Mouse (Mus musculus): ENCODE results near the gene Spc24.
"Not testable (repeated sequence)": the region's sequence is repeated elsewhere in the genome, so short reads cannot be mapped to it uniquely, and the experiment has no call there.

Gene Spc24

DNA sequence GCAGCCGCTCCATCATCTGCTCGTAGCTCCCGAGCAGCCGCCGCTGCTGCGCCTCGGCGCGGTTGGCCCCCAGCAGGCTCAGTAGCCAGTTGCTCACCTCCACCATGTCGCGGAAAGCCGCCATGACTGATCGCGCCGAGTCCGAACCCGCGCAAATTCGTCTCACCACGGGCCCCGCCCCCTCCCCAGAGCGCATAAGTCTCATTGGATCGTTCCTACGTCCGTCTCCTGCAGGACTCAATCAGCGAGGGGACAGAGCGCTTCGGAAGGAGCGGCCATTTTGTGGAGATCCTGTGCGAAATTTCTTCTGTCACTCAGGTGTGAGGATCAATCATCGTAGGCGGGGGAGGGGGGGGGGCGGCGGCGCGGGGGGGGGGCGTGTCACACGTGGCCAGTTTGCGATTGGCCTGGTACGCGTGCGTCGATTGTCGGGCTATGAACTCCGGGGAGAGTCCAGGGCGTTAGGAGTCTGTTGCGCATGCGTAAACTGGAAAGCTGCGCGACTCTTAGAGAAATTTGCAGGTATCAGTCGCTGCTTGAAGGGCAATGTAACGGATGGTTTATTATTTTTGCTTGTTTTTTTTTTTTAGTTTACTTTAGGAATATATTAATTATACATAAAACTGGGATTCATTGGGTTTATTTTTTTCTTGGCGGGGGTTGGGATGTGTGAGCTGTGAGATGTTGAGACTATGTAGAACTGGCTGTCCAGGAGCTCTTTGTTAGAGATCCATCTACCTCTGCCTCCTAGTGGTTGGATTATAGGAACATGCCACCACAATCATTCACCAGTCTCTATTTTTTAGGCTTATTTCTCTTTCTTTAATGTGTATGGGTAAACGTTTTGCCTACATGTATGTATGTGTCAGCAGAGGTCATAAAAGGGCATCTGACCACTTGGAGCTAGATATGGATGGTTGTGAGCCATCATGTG lies at the start of gene Spc24:
Gene Spc24, minus strand, starts transcription at position 149 of the 934 bp plus-strand sequence.
- peak; percentile 91 to 92 for DNase-seq (ENCODE audit: low spot score in 2 of 2)

- no peak for DNase-seq (ENCODE audit: low spot score in 2 of 2)
These were observed 48.5 kb upstream of the Spc24 start for GRCm38 (mm10) chr9:21808561-21808960.

GRCm38 (mm10) chr9:21806976-21807375 lies 46.9 kb upstream of the Spc24 start:
- DNase-seq (ENCODE audit: low spot score in 2 of 2), result no peak

- DNase-seq (ENCODE audit: low spot score in 2 of 2), result no peak
These were observed 46.3 kb upstream of the Spc24 start for GRCm38 (mm10) chr9:21806363-21806762.

GRCm38 (mm10) chr9:21803986-21804644 lies 44.0 kb upstream of the Spc24 start:
- DNase-seq (ENCODE audit: low spot score in 2 of 2), result peak; percentile 61 to 82

DNA sequence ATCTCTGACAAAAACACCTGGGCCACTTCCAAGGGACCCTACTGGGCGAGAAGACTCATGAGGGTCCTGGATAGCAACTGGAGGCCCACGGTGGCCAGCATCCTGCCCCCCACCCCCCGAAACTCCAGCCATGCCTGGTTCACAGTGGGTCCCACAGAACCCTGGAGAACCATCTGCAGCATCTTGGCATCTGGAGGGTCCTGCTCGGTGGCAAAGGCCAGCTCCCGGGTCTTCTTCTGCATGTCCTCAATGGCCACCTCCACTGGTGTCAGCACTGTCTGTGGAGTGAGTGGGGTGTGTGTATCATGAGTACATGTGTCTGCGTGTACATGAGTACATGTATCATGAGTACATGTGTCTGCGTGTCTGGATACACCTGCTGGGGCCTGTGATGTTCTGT lies 41.5 kb upstream of the Spc24 start:
- DNase-seq (ENCODE audit: low spot score in 2 of 2), result no peak

- DNase-seq (ENCODE audit: low spot score in 2 of 2), result no peak
These were observed 41.0 kb upstream of the Spc24 start for GRCm38 (mm10) chr9:21801121-21801520.

- no peak for DNase-seq (ENCODE audit: low spot score in 2 of 2)
These were observed 38.9 kb upstream of the Spc24 start for GRCm38 (mm10) chr9:21799010-21799350.

DNA sequence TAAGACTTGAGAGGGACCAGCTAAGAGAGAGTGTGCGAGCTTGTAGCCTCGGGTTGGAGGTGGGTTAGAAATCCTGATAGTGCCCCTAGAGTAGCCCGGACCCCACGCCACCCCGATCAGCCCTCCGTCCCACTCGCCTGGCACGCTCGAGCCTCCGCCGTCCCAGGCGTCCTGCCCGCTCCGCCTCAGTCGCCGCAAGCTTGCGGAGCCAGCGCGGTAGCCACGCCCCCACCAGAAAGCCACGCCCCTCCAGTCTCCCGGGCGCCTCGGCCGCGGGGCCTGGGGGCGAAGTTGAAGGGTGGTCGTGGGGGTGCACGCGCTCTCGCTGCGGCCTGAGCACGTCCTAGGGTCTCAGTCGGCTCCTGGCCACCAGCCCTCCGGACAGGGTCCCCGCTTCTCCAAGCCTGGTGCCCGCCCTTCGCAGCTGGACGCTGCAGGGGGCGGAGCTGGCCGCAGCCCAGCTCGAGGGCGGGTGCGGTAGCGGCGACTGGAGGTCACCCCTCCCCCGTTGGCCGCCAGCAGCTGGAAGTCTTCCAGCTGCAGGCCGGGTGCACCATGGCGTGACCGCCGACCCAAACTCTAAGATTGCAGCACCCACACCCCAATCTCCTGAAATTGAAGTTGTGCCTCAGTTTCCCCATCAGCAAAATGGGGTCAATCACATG lies 38.4 kb upstream of the Spc24 start, which contains the start of gene Kank2:
Gene Kank2, minus strand, starts transcription at position 400 of the 665 bp plus-strand sequence.
- peak; percentile 82 to 96 for DNase-seq (ENCODE audit: low spot score in 2 of 2)

GRCm38 (mm10) chr9:21797921-21798344 lies 37.8 kb upstream of the Spc24 start:
- peak; percentile 55 to 57 for DNase-seq (ENCODE audit: low spot score in 2 of 2)

DNA sequence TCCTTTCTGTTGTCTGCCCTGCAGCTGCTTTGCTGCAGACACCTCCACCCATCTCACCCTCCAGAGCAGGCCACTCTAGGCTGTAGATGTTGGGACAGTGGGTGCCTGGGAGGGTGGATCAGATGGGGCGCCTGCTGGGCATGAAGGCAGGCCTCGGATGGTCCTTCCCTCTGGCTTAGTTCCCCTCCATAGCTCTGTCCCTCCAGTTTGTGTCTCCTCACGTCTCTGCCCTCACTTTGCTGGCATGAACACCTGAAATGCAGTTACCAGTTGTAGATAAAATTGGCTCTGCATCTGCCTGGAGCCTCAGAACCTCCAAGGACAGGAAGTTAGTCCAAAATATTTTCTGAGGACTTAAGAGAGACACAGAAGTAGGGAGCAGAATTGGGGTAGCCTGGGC lies 36.8 kb upstream of the Spc24 start:
- no peak for DNase-seq (ENCODE audit: low spot score in 2 of 2)

- no peak for DNase-seq (ENCODE audit: low spot score in 2 of 2)
These were observed 36.2 kb upstream of the Spc24 start for GRCm38 (mm10) chr9:21796259-21796658.

- no peak for DNase-seq (ENCODE audit: low spot score in 2 of 2)
These were observed 35.5 kb upstream of the Spc24 start for GRCm38 (mm10) chr9:21795579-21795978.

DNA sequence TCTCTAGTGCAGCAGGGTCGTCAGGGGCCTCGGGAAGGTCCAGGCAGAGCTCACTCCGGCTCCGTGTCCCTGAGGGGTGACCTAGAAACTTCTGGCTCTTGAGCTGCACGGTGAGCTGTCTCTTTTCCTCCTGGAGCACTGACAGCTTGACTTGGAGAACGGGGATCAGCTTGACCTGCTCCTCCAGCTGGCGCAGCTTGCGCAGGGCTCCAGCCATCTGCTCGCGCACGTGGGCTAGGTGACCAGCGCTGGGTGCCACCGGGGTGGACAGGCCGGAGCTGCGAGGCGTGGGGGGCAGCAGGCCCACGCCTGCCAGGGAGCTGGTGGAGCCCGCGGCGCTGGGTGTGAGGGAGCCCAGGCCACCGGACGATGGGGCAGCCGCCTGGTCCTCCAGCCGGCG lies 34.8 kb upstream of the Spc24 start:
- no peak for DNase-seq (ENCODE audit: low spot score in 2 of 2)

GRCm38 (mm10) chr9:21794344-21794834 lies 34.3 kb upstream of the Spc24 start:
- DNase-seq (ENCODE audit: low spot score in 2 of 2), result no peak

GRCm38 (mm10) chr9:21793507-21793906 lies 33.4 kb upstream of the Spc24 start:
- not testable (repeated sequence) for DNase-seq (ENCODE audit: low spot score in 2 of 2)

- DNase-seq (ENCODE audit: low spot score in 2 of 2), result no peak
These were observed 32.5 kb upstream of the Spc24 start for GRCm38 (mm10) chr9:21792644-21793043.

GRCm38 (mm10) chr9:21791861-21792260 lies 31.8 kb upstream of the Spc24 start:
- peak in 1 of 2 experiments; percentile 57 for DNase-seq (ENCODE audit: low spot score in 2 of 2)

- no peak for DNase-seq (ENCODE audit: low spot score in 2 of 2)
These were observed 28.1 kb upstream of the Spc24 start for GRCm38 (mm10) chr9:21788234-21788633.

- no peak for DNase-seq (ENCODE audit: low spot score in 2 of 2)
These were observed 27.6 kb upstream of the Spc24 start for GRCm38 (mm10) chr9:21787654-21788053.

- peak in 1 of 2 experiments; percentile 66 for DNase-seq (ENCODE audit: low spot score in 2 of 2)
These were observed 26.8 kb upstream of the Spc24 start for GRCm38 (mm10) chr9:21786906-21787305.

DNA sequence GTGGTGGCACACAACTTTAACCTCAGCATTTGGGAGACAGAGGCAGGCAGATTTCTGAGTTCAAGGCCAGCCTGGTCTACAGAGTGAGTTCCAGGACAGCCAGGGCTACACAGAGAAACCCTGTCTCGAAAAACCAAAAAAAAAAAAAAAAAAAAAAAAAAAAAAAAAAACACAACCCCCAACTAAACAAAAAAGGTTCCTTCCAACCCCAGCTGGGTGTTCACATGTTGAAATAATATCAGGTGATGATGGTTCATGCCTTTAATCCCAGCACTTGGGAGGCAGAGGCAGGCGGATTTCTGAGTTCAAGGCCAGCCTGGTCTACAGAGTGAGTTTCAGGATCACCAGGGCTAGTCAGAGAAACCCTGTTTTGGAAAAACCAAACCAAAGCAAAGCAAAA lies 26.2 kb upstream of the Spc24 start:
- DNase-seq (ENCODE audit: low spot score in 2 of 2), result not testable (repeated sequence)
